Mouse (Mus musculus) heart, adult 8-10 months (tissue): ENCODE data around the gene Gm5141. TPM values are rescaled to one million over a fixed set of nuclear protein-coding genes. Genes with fewer than 3 reads are reported as not detected.
"Not testable (repeated sequence)": the region's sequence is repeated elsewhere in the genome, so short reads cannot be mapped to it uniquely, and the experiment has no call there.

Experiments used
- DNase-seq: peaks from one replicate; pipeline ENCODE4 v3.0.0; 2022; ENCODE audit warnings: low spot score
- microRNA-seq: library from miRNA; unstranded; fragments of <30 nt; microRNA quantifications from one replicate; pipeline ENCODE4 v1.2.0, GENCODE M21; 2022
- total RNA-seq, 4 experiments: library from RNA; stranded (reverse); gene quantifications; 2 replicates each; pipeline ENCODE4 v1.2.4; 2022

Gene Gm5141
- 1 to 10 TPM in 1 of 4 experiments, under 1 TPM in 3; 0.57 to 1.9 (median 0.78) TPM for total RNA-seq

DNA sequence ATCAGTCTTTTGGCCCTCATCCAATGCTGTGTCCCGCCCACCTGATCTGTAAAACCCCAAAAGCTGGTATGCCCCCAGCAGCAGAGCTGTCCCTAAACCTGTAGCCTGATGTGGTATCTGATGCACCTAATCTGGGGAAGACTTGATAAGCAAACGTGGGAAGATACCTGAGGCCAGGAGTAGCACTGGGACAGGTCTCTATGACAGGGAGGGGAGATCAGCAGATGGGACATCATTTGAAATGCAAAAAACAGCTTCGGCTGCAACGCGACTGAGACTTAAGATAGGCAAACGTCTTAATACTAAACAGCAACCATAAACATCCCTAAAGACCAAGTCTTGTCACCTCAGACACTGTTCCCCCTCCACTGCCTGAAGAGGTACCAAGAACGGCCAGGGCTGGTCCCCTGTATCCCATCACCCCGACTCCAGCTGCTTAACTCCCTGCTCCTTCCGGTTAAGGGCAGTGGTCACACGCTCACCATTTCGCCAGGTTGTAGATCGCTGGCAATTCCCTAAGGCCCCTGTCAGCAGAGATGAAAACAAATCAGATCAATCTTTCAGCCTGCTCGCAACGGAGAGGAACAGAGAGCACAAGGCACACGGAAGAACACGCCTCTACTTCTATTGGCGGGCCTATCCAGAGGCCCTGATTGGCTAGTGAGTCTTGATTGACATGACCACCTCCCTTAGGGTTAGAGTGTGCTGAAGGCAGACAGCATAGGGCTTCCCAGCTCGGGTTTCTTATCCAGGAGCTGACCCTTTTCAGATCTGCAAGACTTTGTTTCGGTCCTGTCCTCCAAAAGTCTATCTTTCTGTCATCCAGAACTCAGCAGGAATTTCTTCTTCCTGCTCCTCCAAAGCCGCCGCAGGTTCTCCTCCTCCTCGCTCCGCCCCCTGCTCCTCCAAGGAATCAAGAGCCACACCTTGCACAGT, at the start of gene Gm5141:
Gm5141 (minus strand) TSS at position 610 of the 936 bp plus-strand sequence.
- peak; percentile 53 for DNase-seq

DNA sequence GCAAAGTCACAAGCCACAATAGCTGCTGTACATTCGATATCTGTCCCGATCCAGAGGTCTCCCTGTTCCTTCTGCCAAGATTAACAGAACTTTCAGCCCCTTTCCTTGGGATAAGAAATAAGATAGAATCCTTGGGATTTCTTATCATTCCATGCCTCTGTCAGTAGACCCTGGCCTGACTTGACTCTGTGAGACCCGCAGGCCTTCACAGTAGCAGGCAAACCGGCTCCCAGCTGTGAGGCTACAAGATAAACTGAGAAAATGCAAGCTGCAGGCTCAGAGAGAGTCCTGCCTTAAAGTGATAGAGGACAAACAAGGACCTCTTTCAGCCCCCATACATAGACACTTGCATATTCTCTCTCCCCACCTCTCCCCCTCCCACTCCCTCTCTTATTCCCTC, 47.7 kb upstream of the Gm5141 start:
- DNase-seq, result no peak

DNA sequence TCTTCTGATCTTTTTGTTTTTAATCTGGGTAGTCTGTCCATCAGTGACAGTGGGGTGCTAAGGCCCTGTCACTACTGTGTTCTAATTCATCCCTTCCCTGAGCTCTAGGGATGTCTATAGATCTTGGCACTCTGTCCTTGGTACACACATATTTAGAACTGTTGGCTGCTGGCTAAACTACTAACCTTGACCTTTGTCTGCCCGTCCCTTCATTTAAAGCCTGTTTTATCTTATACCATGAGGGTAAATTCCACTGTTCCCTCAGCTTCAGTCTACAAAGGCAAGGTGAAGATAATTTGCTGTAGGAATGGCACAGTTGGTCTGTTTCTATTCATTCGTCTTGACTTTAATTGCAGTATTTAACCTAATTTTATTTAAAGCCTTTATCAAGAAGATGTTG, 46.6 kb upstream of the Gm5141 start:
- no peak for DNase-seq

DNA sequence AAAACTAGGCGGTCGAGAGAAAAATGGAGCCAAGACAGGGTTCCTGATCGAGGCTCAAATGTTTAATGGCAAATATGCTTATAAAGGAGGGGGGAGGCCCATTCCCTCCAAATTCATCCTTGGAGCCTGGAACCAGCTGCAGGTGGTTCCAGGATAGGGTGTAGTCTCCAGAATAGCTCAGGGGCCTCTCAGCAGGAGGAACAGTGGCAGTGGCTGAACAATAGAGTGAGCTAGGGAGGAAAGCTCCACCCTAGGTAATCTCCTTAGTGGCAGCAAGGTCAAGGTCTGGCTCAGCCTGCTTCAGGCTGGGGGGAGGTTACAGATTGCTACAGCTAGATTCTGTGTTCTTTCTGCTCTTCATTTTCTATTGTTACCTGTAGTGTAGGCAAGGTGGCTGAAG, 30.1 kb upstream of the Gm5141 start:
- not testable (repeated sequence) for DNase-seq

- no peak for DNase-seq
These were observed 27.1 kb upstream of the Gm5141 start for GRCm38 (mm10) chr13:62812713-62813112.

DNA sequence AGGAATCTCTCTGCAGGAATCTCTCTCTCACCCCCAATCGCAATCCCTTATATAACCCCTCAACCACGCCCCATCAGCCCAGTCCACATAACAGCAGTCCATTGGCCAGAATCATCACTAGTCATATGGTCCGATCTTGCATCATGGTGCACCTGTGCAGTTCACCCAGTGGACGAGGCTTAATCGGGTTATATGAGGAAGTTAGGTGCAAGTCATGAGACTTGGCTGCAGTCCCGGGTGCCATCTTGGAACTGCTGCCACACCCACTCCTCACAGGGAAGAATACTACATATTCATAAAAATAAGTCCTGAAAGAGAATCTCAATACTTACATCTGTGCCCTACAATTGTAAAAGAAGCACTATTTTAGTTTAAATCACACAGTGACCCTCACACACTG, 22.4 kb upstream of the Gm5141 start:
- DNase-seq, result not testable (repeated sequence)

DNA sequence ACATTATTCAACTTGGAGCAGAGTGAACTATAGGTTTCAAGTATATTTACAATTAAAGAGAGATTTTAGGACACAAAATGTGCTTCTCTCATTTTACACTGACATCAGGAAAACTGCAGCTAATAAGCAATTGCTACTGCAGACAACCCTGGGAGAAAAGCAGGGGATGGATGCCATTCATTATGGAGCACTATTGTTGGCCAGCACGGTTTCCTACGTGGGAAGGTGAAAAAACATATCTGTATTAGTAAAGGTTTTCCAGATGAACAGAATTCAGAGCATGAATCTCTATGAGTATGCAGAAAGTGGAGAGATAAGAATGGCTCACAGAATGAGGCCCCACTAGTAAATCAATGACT, 506 bp upstream of the Gm5141 start:
- DNase-seq, result not testable (repeated sequence)

DNA sequence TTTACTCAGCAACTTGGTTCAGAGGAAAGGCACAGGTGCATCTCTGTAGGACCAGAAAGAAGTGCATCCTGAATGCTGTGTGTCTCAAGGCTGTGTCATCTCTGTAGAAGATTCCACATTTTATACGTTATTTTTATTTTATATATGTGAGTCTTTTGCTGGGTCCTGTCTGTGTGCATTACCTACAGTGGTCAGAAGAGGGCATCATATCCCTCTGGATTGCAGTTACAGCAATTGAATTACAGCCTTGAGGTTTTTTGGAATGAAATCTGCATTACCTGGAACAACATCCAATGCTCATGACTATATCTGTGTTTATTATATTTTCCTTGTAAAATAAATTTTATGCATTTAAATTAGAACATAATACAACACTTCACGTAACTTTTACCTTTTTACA, 21.8 kb downstream of the Gm5141 start:
- DNase-seq, result peak; percentile 4

- DNase-seq, result peak; percentile 58
These were observed 24.9 kb downstream of the Gm5141 start, which contains the start of gene Platr25 for GRCm38 (mm10) chr13:62760432-62761415. TSS of gene Platr25 (minus strand) at chr13:62760709.

DNA sequence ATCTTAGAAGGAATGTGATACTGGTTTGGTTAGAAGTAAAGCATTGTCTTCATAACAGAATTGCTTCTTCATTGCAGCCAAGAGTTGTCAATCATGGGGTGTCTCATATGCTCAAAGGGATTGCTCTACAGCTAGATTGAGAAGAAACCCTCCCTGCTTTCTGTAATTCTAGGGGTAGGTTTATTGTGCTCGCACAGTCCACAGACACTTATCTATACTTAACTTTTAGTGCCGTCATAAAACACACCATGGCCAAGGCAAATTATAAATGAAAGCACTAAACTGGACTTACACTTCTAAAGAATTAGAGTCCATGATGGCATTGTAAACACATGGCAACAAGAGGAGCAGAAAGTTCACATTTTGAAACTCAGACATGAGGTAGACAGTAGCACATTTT, 52.3 kb downstream of the Gm5141 start:
- no peak for DNase-seq

Small RNA genes within 50 kb of the gene (microRNA-seq; reads per million reads assigned to microRNA genes)
- gene Gm24588 (not detected), gene Mir713 (not detected)

Other genes starting within 250 kb of the Gm5141 start
- under 1 TPM in 1 of 4 experiments, not detected in 3; 0.66 TPM for gene Zfp935, start 227.3 kb downstream of the Gm5141 start, total RNA-seq
- gene Zfp934, start 214.6 kb downstream of the Gm5141 start, total RNA-seq, result 1 to 10 TPM; 3.4 to 5.5 (median 5.1) TPM
- gene 6720489N17Rik, start 161.6 kb downstream of the Gm5141 start, total RNA-seq, result 1 to 10 TPM in 3 of 4 experiments, under 1 TPM in 1; 0.54 to 2.6 (median 1.5) TPM
- gene Platr25, start 25.1 kb downstream of the Gm5141 start, total RNA-seq, result 1 to 10 TPM; 2.0 to 2.4 (median 2.2) TPM
- 10 to 100 TPM; 22.4 to 35.1 (median 26.2) TPM for gene Fbp2, start 72.6 kb upstream of the Gm5141 start, total RNA-seq
- not detected for gene Fbp1, start 102.5 kb upstream of the Gm5141 start, total RNA-seq
- 100 to 1,000 TPM in 2 of 4 experiments, 10 to 100 TPM in 2; 91.5 to 112 (median 98.3) TPM for gene 2010111I01Rik, start 179.1 kb upstream of the Gm5141 start, total RNA-seq